Mouse (Mus musculus) c-Kit-positive CD71-positive TER-119-positive erythroid progenitor cells, embryonic 14.5 days (primary cell): ENCODE measurements around the gene Zfp330.

Experiments
- DNase-seq: peaks from one replicate; pipeline ENCODE4 v3.0.0-alpha.2; 2013; ENCODE audit warnings: low spot score

Gene Zfp330

DNA sequence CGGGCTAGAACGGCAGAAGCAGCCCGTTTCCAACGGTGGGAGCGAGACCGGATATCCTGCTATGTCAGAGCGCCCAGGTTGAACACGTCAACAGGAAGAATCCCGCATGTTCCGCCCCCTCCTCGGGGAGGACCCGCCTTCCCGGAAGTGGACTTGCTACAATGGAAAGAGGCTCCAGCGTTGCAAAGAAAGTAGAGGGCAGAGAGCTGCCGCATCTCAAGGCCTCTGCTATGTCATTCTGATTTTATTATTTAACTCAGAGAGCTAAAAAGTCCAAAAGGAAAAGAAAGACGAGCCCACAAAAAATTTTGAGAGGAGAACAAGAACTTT, at the start of gene Zfp330:
Gene Zfp330, minus strand, starts transcription at position 68 of the 330 bp plus-strand sequence.
- peak; percentile 88 for DNase-seq

DNA sequence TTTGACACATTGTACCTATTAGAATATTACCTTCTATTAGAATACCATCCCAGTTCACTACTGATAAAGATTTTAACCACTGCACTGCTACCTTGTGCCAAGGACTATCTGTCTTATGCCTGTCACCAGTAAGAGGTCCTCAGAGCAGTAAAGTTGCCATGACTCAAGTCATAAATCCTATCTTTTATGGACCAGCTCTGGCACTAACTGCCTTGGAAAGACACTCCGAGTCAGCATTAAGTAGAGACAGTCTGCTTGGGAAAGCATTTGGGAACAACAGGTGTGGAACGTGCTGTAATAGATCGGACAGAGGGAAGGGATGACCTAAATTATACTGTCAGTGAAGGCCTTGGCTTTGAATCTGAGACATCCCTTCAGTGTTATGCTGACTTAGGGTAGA, 4.0 kb upstream of the Zfp330 start:
- no peak for DNase-seq

GRCm38 (mm10) chr8:82777406-82777805, 3.4 kb upstream of the Zfp330 start:
- no peak for DNase-seq

GRCm38 (mm10) chr8:82774482-82774881, 522 bp upstream of the Zfp330 start:
- DNase-seq: no peak

- DNase-seq: peak; percentile 34
Observed at GRCm38 (mm10) chr8:82773332-82774092, 448 bp downstream of the Zfp330 start.

DNA sequence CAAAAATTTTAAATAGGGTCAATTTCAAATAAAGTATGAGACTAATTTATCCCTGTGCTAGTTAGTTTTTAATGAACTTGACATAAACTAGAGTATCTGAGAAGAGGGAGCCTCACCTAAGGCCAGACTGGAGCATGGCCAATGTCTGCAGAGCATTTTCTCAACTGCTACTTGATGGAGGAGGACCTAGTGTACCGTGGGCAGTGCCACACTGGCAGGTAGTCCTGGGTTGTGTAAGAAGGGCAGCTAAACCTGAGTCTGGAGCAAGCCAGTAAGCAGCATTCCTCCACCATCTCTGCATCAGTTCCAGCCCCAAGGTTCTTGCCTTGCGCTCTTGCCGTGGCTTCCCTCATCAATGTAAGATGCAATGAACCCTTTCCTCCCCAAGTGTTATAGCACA, 3.1 kb downstream of the Zfp330 start:
- DNase-seq: no peak

DNA sequence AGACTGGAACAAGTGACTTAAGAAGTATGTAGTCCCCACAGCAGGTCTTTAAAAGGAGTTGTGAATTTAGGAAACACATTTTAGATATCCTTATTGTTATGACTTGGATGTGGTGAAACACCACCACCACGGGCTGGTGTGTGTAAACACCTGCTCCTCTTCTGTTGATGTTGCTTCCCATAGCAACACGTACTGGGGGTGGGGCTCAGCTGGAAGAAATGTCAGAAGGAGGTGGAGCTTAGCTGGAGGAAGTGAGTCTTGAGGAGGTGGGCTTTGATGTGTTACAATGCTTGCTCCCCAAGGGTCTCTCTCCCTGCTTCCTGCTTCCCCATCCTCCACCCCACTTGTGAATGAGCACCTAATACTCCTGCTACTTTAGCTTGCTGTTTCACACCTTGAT, 14.9 kb downstream of the Zfp330 start:
- no peak for DNase-seq

DNA sequence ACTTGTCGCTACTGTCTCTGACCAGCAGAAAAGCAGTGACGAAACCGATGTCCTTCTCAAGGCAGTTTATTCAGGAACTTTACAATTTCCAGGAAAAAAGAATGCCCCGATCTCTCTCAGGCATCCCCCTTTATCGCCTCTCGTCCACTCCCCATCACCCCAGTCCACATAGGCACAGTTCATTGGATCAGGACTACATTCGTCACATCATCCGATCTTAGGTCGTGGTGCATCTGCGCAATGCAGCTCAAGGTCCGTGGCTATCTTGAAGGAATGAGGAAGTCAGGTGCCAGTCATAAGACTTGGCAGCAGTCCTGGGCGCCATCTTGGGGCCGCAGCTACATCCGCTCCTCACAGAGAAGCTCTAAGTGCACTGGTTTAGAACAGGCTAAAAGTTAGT, 19.0 kb downstream of the Zfp330 start:
- DNase-seq: no peak

GRCm38 (mm10) chr8:82746617-82747016, 27.3 kb downstream of the Zfp330 start:
- no peak for DNase-seq

DNA sequence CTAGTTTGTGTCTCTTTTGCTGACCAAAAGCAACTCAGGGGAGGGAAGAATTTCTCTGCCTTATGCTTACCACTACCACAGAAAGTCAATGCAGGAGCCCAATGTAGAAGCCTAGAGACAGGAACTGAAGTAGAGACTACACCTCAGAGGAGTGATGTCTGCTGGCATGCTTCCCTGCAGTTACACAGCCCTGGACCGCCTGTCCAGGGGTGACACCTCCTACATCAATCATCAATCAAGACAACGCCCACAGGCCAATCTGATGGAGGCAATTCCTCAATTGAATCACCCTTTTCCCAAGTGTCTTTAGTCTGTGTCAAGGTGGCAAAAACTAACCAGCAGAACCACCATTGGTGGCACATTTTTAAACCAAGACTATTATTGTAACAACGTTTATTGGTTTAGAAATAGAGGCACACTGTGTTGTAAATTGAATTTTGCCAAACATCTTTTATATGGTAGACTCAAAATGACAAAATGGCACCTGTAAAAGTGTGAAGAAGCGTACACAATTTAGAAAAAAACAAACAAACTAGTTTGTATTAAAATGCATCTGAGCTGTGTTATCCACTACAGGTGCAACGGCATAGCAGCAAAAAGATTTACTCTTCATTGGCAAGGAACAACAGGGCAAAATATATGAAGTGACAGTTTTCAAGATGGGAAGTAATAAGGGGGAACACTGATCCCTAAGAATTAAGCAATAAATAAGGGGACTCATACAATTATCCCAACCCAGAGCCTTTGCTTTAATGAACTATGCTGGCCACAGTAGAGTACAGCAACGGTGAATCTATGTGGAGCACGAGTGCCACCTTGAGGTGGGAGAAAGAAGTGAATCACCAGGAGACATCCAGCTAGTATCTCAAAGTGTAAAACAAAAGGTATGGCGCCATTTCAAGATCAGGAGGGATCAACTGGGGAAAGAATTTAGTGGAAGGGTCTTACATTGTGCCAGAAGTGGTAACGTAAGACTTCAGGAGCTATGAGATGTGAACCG, 29.8 kb downstream of the Zfp330 start:
- DNase-seq: peak; percentile 19
